Mouse (Mus musculus): ENCODE data around the gene Vmn2r108.
"Not testable (repeated sequence)": the region's sequence is repeated elsewhere in the genome, so short reads cannot be mapped to it uniquely, and the experiment has no call there.

Gene Vmn2r108

GRCm38 (mm10) chr17:20481231-20481630 is at the start of gene Vmn2r108:
Gene Vmn2r108, minus strand, starts transcription at chr17:20481331.
- no peak for DNase-seq

GRCm38 (mm10) chr17:20508247-20508646 is 27.1 kb upstream of the Vmn2r108 start:
- not testable (repeated sequence) for DNase-seq

GRCm38 (mm10) chr17:20497858-20498257 is 16.7 kb upstream of the Vmn2r108 start, which contains the start of gene Vmn1r225:
Gene Vmn1r225, plus strand, starts transcription at chr17:20498158.
- DNase-seq, result no peak

- DNase-seq, result no peak
Observed at GRCm38 (mm10) chr17:20473311-20473710, 7.8 kb downstream of the Vmn2r108 start.

- no peak for DNase-seq
Observed at GRCm38 (mm10) chr17:20439263-20439662, 41.9 kb downstream of the Vmn2r108 start.

GRCm38 (mm10) chr17:20413846-20414245 is 67.3 kb downstream of the Vmn2r108 start, which contains the start of gene Vmn1r224:
Gene Vmn1r224, plus strand, starts transcription at chr17:20414146.
- DNase-seq, result no peak
